Mouse (Mus musculus): ENCODE measurements around the gene Srsf7. TPM values are rescaled to one million over a fixed set of nuclear protein-coding genes. Genes with fewer than 3 reads are reported as not detected.
"Not testable (repeated sequence)": the region's sequence is repeated elsewhere in the genome, so short reads cannot be mapped to it uniquely, and the experiment has no call there.

The Srsf7 gene
- polyA plus RNA-seq, 1 experiment from 2014 or later, result 773 TPM

DNA sequence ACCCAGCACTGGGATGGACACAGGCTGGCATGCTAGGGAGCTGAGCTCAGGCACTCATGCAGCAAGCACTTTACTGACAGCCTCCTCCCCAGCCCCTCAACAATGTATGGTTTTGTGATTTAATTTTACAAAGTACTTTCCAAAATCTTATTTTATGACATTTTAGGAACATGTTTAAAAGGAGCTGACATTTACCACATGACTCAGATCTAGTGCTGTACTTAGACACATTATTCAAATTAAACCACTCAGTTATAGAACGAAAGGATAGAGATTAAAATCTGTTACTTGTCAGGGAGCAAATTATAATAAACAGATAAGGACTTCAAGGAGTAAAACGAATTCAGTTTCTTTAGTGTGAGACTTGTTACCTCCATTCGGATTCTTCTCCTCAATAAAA is 28.4 kb upstream of the Srsf7 start:
- peaks cover 2% of the 10 kb centered on the region for H3K36me3 ChIP-seq (ENCODE audit: control insufficient read depth, insufficient read depth, low read length)
- no peak overlapping the region for H3K4me3 ChIP-seq (ENCODE audit: low read depth, low read length)
- ATAC-seq (ENCODE audit: low FRiP score) (no peak), DNase-seq (ENCODE audit: low spot score) (no peak)
- 94% methylated on average over 3 of the region's 3 CpGs for WGBS
- no peaks in the 10 kb centered on the region for H3K9me3 ChIP-seq (ENCODE audit: control insufficient read depth, low read length)
- no peak overlapping the region for H3K4me2 ChIP-seq (replicated peaks; ENCODE audit: low read depth, low read length)
- H3K9ac ChIP-seq (ENCODE audit: low read depth, low read length), result no peak overlapping the region
- no peaks in the 10 kb centered on the region for H3K27me3 ChIP-seq (ENCODE audit: control insufficient read depth, insufficient read depth, low read length)
- no peak overlapping the region for H3K27ac ChIP-seq (ENCODE audit: low read depth, low read length)
- H3K4me1 ChIP-seq (replicated peaks; ENCODE audit: control insufficient read depth, insufficient read depth, low read length), result no peaks in the 10 kb centered on the region

DNA sequence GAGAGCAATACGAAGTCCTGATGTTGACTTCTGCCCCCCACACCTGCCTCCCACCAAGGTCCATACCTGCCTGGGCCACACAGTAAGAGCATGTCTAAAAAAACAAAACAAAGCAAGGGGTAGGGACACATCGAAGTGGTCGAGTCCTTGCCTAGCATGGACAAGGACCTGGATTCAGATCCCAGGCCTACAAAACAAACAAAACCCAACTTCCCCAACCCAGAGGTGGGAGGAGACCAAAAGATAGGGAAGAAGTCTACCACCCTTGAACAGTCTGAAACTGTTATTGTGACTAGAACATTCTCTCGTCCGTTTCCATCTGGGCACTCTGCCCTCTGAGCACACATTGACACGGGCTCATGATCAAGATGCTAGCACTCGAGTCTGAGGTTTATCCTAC is 27.3 kb upstream of the Srsf7 start:
- Histone ChIP-seq H3K36me3 (ENCODE audit: control insufficient read depth, insufficient read depth, low read length) (no peaks in the 10 kb centered on the region), H3K4me3 (ENCODE audit: low read depth, low read length) (no peak overlapping the region), H3K4me2 (replicated peaks; ENCODE audit: low read depth, low read length) (no peak overlapping the region), H3K27me3 (ENCODE audit: control insufficient read depth, insufficient read depth, low read length) (no peaks in the 10 kb centered on the region), H3K9me3 (ENCODE audit: control insufficient read depth, low read length) (no peaks in the 10 kb centered on the region), H3K27ac (ENCODE audit: low read depth, low read length) (no peak overlapping the region), H3K4me1 (replicated peaks; ENCODE audit: control insufficient read depth, insufficient read depth, low read length) (no peaks in the 10 kb centered on the region), H3K9ac (ENCODE audit: low read depth, low read length) (no peak overlapping the region)
- ATAC-seq (ENCODE audit: low FRiP score), result no peak
- DNase-seq (ENCODE audit: low spot score), result no peak
- WGBS, result 88% methylated on average over 7 of the region's 7 CpGs

DNA sequence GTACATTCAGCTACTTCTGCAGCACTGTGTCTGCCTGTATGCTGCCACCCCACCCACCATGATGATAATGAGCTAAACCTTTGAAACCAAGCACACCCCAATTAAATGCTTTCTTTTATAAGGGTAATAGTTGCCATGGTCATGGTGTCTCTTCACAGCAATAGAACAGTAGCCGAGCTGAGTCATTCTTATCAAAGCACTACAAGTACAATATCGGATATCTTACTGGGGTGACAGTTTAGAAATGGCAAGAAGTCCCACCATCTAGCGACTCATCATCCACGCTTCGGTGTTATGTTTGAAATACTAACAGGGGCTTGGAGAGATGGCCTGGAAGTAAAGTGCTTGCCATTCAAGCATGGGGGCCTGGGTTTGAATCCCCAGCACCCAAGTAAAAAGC is 26.7 kb upstream of the Srsf7 start:
- Histone ChIP-seq H3K4me3 (ENCODE audit: low read depth, low read length) (no peak overlapping the region), H3K4me1 (replicated peaks; ENCODE audit: control insufficient read depth, insufficient read depth, low read length) (no peaks in the 10 kb centered on the region), H3K4me2 (replicated peaks; ENCODE audit: low read depth, low read length) (no peak overlapping the region), H3K9me3 (ENCODE audit: control insufficient read depth, low read length) (no peaks in the 10 kb centered on the region), H3K27ac (ENCODE audit: low read depth, low read length) (no peak overlapping the region), H3K27me3 (ENCODE audit: control insufficient read depth, insufficient read depth, low read length) (no peaks in the 10 kb centered on the region), H3K36me3 (ENCODE audit: control insufficient read depth, insufficient read depth, low read length) (no peaks in the 10 kb centered on the region), H3K9ac (ENCODE audit: low read depth, low read length) (no peak overlapping the region)
- DNase-seq (ENCODE audit: low spot score) (no peak), ATAC-seq (ENCODE audit: low FRiP score) (no peak)
- 96% methylated on average over 5 of the region's 5 CpGs for WGBS

DNA sequence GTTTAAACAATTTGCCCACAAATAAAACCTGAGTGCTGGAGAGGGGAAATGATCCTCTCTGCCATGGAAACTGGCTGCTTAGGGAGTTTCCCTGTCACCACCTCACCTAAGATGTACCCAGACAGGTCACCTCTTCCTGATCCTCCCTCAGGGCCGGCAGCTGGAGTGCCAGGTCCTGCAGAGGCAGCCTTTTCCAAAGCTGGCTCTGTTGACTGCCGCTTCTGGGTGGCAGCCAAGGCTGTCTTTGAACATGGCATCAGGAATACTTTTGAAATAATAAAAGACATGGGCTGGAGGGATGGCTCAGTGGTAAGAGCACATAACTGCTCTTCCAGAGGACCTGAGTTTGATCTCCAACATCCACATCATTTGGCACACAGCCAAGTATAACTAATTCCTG is 22.3 kb upstream of the Srsf7 start:
- no peak for ATAC-seq (ENCODE audit: low FRiP score)
- DNase-seq (ENCODE audit: low spot score), result no peak

DNA sequence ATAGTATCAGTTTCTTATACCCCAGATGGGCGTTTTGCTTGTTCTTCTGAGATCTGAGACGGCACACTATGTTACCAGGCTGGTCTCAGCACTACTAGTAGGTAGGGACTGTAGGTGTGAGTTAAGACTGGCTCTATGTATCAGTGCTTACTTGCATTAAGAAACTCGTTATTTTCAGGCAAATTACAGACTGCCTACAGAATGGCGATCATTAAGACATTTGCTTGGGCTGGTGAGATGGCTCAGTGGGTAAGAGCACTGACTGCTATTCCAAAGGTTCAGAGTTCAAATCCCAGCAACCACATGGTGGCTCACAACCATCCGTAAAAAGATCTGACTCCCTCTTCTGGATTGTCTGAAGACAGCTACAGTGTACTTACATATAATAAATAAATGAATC is 18.0 kb upstream of the Srsf7 start:
- DNase-seq (ENCODE audit: low spot score), result peak; percentile 8
- H3K27ac ChIP-seq (ENCODE audit: low read depth, low read length); H3K4me1 ChIP-seq (replicated peaks; ENCODE audit: control insufficient read depth, insufficient read depth, low read length); H3K9me3 ChIP-seq (ENCODE audit: control insufficient read depth, low read length); H3K27me3 ChIP-seq (ENCODE audit: control insufficient read depth, insufficient read depth, low read length); H3K36me3 ChIP-seq (ENCODE audit: control insufficient read depth, insufficient read depth, low read length): not testable (repeated sequence)
- Histone ChIP-seq H3K4me3 (ENCODE audit: low read depth, low read length) (peak overlapping the region; percentile 49), H3K4me2 (replicated peaks; ENCODE audit: low read depth, low read length) (peak overlapping the region; percentile 66), H3K9ac (ENCODE audit: low read depth, low read length) (peak overlapping the region; percentile 68)
- WGBS, result 54% methylated on average over 4 of the region's 5 CpGs
- ATAC-seq (ENCODE audit: low FRiP score), result peak; percentile 20; the same call in 1 of the 2 replicates

More for the DNA sequence above, 22.3 kb upstream of the Srsf7 start:
- Histone ChIP-seq H3K4me2 (replicated peaks; ENCODE audit: low read depth, low read length) (no peak overlapping the region), H3K9ac (ENCODE audit: low read depth, low read length) (no peak overlapping the region), H3K27me3 (ENCODE audit: control insufficient read depth, insufficient read depth, low read length) (no peaks in the 10 kb centered on the region), H3K9me3 (ENCODE audit: control insufficient read depth, low read length) (no peaks in the 10 kb centered on the region), H3K36me3 (ENCODE audit: control insufficient read depth, insufficient read depth, low read length) (no peaks in the 10 kb centered on the region), H3K4me3 (ENCODE audit: low read depth, low read length) (no peak overlapping the region), H3K27ac (ENCODE audit: low read depth, low read length) (no peak overlapping the region), H3K4me1 (replicated peaks; ENCODE audit: control insufficient read depth, insufficient read depth, low read length) (no peaks in the 10 kb centered on the region)
- 94% methylated on average over 2 of the region's 2 CpGs for WGBS

DNA sequence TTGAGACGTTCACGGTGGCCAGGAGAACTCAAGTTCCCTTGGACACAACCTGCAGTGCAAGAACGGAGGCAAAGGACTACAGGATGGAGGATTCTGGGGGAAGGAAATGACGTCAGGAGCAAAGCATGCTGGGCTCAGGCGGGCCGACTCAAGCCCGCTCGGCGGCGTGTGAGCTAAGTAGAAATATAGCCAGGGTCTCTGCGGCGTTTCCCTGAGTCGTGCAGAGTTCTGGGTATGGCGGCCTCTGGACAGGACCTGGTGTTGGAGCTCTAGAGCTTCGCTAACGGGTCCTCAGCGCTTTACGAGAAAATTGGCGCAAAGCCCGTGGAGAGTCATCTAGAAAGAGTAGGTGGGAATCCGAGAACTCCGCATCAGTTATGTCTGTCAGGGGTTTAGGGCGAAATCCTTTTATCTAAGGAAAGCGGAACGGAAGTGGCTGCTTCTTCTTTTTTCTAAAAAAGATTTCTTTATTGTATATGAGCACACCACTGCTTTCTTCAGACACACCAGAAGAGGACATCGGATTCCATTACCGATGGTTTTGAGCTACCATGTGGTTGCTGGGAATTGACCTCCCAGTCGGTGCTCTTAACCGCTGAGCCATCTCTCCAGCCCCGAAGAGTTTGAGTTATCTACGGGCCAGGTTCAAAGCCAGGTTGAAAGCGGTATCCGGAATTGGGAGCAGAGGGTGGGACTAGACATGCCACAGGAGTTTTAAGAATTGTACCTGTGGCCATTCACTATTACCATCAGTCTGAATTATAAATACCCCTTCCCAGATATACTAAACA is 17.4 kb upstream of the Srsf7 start, which contains the start of gene Gemin6:
TSS of gene Gemin6 (plus strand) at position 116 of the 791 bp plus-strand sequence.
- WGBS, result under 1% methylated on average over 33 of the region's 33 CpGs
- H3K4me2 ChIP-seq (replicated peaks; ENCODE audit: low read depth, low read length), result peak within 1 kb of the TSS; percentile 66
- H3K9me3 ChIP-seq (ENCODE audit: control insufficient read depth, low read length), result no peaks in the 10 kb centered on the region
- DNase-seq (ENCODE audit: low spot score) (peak; percentile 88), ATAC-seq (ENCODE audit: low FRiP score) (peak; percentile 98)
- no peaks in the 10 kb centered on the region for H3K27me3 ChIP-seq (ENCODE audit: control insufficient read depth, insufficient read depth, low read length)
- no peaks in the 10 kb centered on the region for H3K36me3 ChIP-seq (ENCODE audit: control insufficient read depth, insufficient read depth, low read length)
- H3K9ac ChIP-seq (ENCODE audit: low read depth, low read length), result peak within 1 kb of the TSS; percentile 68
- peak within 1 kb of the TSS; percentile 49 for H3K4me3 ChIP-seq (ENCODE audit: low read depth, low read length)
- peak within 1 kb of the TSS; percentile 69 for H3K27ac ChIP-seq (ENCODE audit: low read depth, low read length)
- no peaks in the 10 kb centered on the region for H3K4me1 ChIP-seq (replicated peaks; ENCODE audit: control insufficient read depth, insufficient read depth, low read length)

DNA sequence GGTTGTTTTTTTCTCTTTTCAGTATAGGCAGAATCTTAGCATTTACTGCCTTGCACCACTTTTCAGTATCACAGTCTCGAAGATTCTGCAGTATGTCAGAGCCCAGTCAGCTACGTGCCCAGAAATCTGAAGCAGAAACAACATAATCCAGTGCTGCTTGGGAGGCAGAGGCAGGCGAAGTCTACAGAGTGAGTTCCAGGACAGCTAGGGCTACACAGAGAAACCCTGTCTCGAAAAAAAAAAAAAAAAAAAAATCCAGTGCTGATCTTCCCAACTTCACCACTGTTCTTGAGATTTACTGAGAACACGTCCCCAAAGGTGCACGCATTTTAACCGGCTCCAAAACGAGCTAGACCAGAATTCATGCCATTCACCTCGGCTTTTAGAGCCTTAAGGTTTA is 16.7 kb upstream of the Srsf7 start:
- Histone ChIP-seq H3K9me3 (ENCODE audit: control insufficient read depth, low read length) (no peaks in the 10 kb centered on the region), H3K36me3 (ENCODE audit: control insufficient read depth, insufficient read depth, low read length) (no peaks in the 10 kb centered on the region), H3K27me3 (ENCODE audit: control insufficient read depth, insufficient read depth, low read length) (no peaks in the 10 kb centered on the region), H3K4me1 (replicated peaks; ENCODE audit: control insufficient read depth, insufficient read depth, low read length) (no peaks in the 10 kb centered on the region), H3K4me2 (replicated peaks; ENCODE audit: low read depth, low read length) (peak overlapping the region; percentile 46), H3K9ac (ENCODE audit: low read depth, low read length) (peak overlapping the region; percentile 35), H3K4me3 (ENCODE audit: low read depth, low read length) (peak overlapping the region; percentile 49), H3K27ac (ENCODE audit: low read depth, low read length) (no peak overlapping the region)
- WGBS, result 11% methylated on average over 9 of the region's 9 CpGs
- no peak for DNase-seq (ENCODE audit: low spot score)
- peak; percentile 34 for ATAC-seq (ENCODE audit: low FRiP score)

DNA sequence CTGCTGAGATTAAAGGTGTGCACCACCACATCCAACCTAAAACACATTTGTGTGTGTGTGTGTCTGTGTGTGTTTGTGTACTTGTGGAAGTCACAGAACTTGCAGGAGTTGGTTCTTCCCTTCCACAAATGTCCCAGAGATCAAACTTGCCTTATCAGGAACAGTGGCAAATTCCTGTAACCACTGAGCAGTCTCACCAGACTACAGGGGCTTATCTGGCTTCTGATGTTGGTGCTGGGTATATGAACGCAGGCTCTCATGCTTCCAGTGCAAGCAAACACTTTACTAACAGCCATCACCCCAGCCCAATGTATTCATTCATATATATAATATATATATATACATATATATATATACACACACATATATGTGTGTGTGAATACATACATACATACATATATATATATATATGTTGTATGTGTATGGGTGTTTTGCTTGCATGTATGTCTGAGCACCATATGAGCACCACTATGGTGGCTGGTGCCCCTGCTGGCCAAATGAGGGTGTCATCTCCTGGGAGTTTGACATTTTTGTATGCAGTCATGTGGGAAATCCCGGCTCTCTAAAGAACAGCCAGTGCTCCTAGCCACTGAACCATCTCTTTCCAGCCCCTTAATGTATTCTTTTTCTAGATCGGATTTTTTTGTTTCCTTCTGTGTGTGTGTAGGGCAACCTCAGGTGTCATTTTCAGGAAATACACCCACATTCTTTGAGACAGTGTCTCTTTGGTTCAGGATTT is 15.0 kb upstream of the Srsf7 start:
- no peaks in the 10 kb centered on the region for H3K27me3 ChIP-seq (ENCODE audit: control insufficient read depth, insufficient read depth, low read length)
- DNase-seq (ENCODE audit: low spot score), result no peak

DNA sequence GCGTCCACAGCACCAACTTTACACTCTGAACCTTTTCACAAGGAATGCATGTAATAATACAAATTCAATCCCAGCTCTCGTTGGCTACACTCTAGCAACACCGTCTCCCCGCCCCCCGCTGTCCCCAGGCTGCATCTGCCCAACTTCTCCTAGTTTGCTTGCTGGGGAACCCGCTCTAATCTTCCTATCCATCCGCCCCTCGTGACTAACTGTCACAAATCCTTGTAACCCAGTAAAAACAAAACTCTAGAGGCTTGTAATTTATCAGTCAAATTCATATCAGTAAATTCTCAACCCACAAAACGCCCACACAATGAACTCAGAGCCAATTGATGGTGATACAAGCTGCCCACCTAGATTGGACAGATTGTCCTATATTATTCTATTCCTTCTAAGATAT is 14.1 kb upstream of the Srsf7 start:
- Histone ChIP-seq H3K36me3 (ENCODE audit: control insufficient read depth, insufficient read depth, low read length) (no peaks in the 10 kb centered on the region), H3K27ac (ENCODE audit: low read depth, low read length) (no peak overlapping the region), H3K9me3 (ENCODE audit: control insufficient read depth, low read length) (no peaks in the 10 kb centered on the region), H3K4me1 (replicated peaks; ENCODE audit: control insufficient read depth, insufficient read depth, low read length) (no peaks in the 10 kb centered on the region), H3K4me2 (replicated peaks; ENCODE audit: low read depth, low read length) (no peak overlapping the region), H3K27me3 (ENCODE audit: control insufficient read depth, insufficient read depth, low read length) (no peaks in the 10 kb centered on the region), H3K9ac (ENCODE audit: low read depth, low read length) (no peak overlapping the region), H3K4me3 (ENCODE audit: low read depth, low read length) (no peak overlapping the region)
- no peak for ATAC-seq (ENCODE audit: low FRiP score)
- no peak for DNase-seq (ENCODE audit: low spot score)
- 67% methylated on average over 9 of the region's 9 CpGs for WGBS

More for the DNA sequence above, 15.0 kb upstream of the Srsf7 start:
- 78% methylated on average over 3 of the region's 3 CpGs for WGBS
- no peak overlapping the region for H3K9ac ChIP-seq (ENCODE audit: low read depth, low read length)
- no peaks in the 10 kb centered on the region for H3K4me1 ChIP-seq (replicated peaks; ENCODE audit: control insufficient read depth, insufficient read depth, low read length)
- no peaks in the 10 kb centered on the region for H3K9me3 ChIP-seq (ENCODE audit: control insufficient read depth, low read length)
- H3K4me3 ChIP-seq (ENCODE audit: low read depth, low read length), result no peak overlapping the region
- H3K4me2 ChIP-seq (replicated peaks; ENCODE audit: low read depth, low read length), result no peak overlapping the region
- no peak for ATAC-seq (ENCODE audit: low FRiP score)
- no peak overlapping the region for H3K27ac ChIP-seq (ENCODE audit: low read depth, low read length)
- no peaks in the 10 kb centered on the region for H3K36me3 ChIP-seq (ENCODE audit: control insufficient read depth, insufficient read depth, low read length)
